Mouse (Mus musculus): ENCODE measurements at regions not wholly inside any gene's neighbourhood (a gene's known extent, or its start where the extent isn't known, plus 50 kb on each side); places are given as distances from the start of the nearest gene placed in this dataset.
A peak's percentile ranks its signal among the peaks of the same experiment; 100 is the strongest.
"Not testable (repeated sequence)": the region's sequence is repeated elsewhere in the genome, so short reads cannot be mapped to it uniquely, and the experiment has no call there.

DNA sequence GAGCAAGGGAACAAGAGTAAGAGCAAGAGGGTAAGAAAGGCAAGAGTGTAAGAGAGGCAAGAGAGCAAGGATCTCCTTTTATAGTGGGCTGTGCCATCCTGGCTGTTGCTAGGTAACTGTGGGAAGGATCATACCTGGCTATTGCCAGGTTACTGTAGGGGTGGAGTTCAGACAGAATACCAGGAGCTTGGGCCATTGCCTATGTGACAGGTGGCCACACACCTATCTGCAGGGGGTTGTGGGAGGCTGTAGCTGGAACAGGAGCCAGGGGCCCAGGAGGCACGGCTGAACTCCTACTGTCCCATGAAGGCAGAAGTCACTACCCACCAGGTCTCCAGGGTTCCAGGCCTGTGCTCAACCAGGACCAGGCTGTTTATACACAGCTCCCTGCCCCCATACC is 1149.0 kb downstream of the 9330182O14Rik start:
- H3K4me1 ChIP-seq (replicated peaks): no peaks in the 10 kb centered on the region
- no peak overlapping the region for H3K27ac ChIP-seq
- H3K9me3 ChIP-seq: no peaks in the 10 kb centered on the region
- DNase-seq (ENCODE audit: low spot score): no peak
- no peak overlapping the region for H3K4me3 ChIP-seq
- H3K27me3 ChIP-seq (ENCODE audit: insufficient read depth, poor library complexity, severe bottlenecking): no peaks in the 10 kb centered on the region
- H3K36me3 ChIP-seq: no peaks in the 10 kb centered on the region
- 83% methylated on average over 1 of the region's 1 CpGs for WGBS

DNA sequence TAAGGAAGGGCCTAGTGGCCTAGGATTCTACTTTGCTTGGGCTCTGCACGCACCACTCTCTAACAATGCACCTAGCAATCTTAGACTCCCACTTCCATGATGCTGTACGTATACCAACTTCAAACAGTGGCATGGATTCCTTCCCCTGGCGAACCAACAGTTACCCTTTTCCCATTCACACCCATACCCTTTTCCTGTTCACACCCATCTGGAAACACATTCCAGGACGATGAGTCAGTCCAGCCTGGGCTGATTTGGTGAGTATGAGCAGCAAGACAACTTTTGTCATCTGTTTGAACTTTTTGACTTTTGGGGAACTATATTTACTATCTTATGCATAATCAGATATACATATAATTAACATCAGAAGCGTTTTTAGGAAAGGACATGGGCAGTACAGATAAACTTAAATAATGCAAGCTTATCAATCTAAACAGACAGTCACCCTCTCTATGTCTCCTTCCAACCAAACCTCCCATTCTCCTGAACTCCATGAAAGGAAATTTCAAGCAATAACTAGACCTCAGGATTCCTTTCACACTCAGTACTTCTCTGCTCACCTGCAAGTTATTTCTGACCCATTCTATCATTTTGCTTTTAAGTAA is 1152.7 kb downstream of the 9330182O14Rik start:
- no peaks in the 10 kb centered on the region for H3K9me3 ChIP-seq
- H3K27me3 ChIP-seq (ENCODE audit: insufficient read depth, poor library complexity, severe bottlenecking): no peaks in the 10 kb centered on the region
- H3K27ac ChIP-seq: no peak overlapping the region
- H3K4me1 ChIP-seq (replicated peaks): no peaks in the 10 kb centered on the region
- no peak for DNase-seq (ENCODE audit: low spot score)
- WGBS: 83% methylated on average over 5 of the region's 5 CpGs
- H3K4me3 ChIP-seq: no peak overlapping the region
- no peaks in the 10 kb centered on the region for H3K36me3 ChIP-seq

- DNase-seq (ENCODE audit: low spot score): no peak
- no peaks in the 10 kb centered on the region for H3K9me3 ChIP-seq
- H3K27ac ChIP-seq: no peak overlapping the region
- no peaks in the 10 kb centered on the region for H3K36me3 ChIP-seq
- 76% methylated on average over 4 of the region's 4 CpGs for WGBS
- no peaks in the 10 kb centered on the region for H3K4me1 ChIP-seq (replicated peaks)
- no peak overlapping the region for H3K4me3 ChIP-seq
- H3K27me3 ChIP-seq (ENCODE audit: insufficient read depth, poor library complexity, severe bottlenecking): no peaks in the 10 kb centered on the region
These were observed 1163.3 kb downstream of the 9330182O14Rik start for GRCm38 (mm10) chr15:41297419-41297818.

GRCm38 (mm10) chr15:41306638-41307037 is 1172.5 kb downstream of the 9330182O14Rik start:
- H3K9me3 ChIP-seq: no peaks in the 10 kb centered on the region
- no peaks in the 10 kb centered on the region for H3K4me1 ChIP-seq (replicated peaks)
- H3K4me3 ChIP-seq: no peak overlapping the region
- no peak for DNase-seq (ENCODE audit: low spot score)
- H3K27ac ChIP-seq: no peak overlapping the region
- WGBS: 85% methylated on average over 1 of the region's 1 CpGs
- no peaks in the 10 kb centered on the region for H3K27me3 ChIP-seq (ENCODE audit: insufficient read depth, poor library complexity, severe bottlenecking)
- no peaks in the 10 kb centered on the region for H3K36me3 ChIP-seq

- Histone ChIP-seq H3K4me1 (replicated peaks) (no peaks in the 10 kb centered on the region), H3K9me3 (no peaks in the 10 kb centered on the region), H3K36me3 (no peaks in the 10 kb centered on the region), H3K4me3 (no peak overlapping the region), H3K27ac (no peak overlapping the region), H3K27me3 (ENCODE audit: insufficient read depth, poor library complexity, severe bottlenecking) (no peaks in the 10 kb centered on the region)
- no peak for DNase-seq (ENCODE audit: low spot score)
- WGBS: 83% methylated on average over 5 of the region's 5 CpGs
These were observed 1177.7 kb downstream of the 9330182O14Rik start for GRCm38 (mm10) chr15:41311728-41312320.

- Histone ChIP-seq H3K9me3 (no peaks in the 10 kb centered on the region), H3K27ac (no peak overlapping the region), H3K4me3 (no peak overlapping the region), H3K36me3 (no peaks in the 10 kb centered on the region), H3K4me1 (replicated peaks) (no peaks in the 10 kb centered on the region), H3K27me3 (ENCODE audit: insufficient read depth, poor library complexity, severe bottlenecking) (no peaks in the 10 kb centered on the region)
- DNase-seq (ENCODE audit: low spot score): no peak
- WGBS: 72% methylated on average over 4 of the region's 4 CpGs
These were observed 1180.8 kb downstream of the 9330182O14Rik start for GRCm38 (mm10) chr15:41314916-41315315.

- no peaks in the 10 kb centered on the region for H3K4me1 ChIP-seq (replicated peaks)
- no peaks in the 10 kb centered on the region for H3K27me3 ChIP-seq (ENCODE audit: insufficient read depth, poor library complexity, severe bottlenecking)
- H3K27ac ChIP-seq: no peak overlapping the region
- H3K4me3 ChIP-seq: no peak overlapping the region
- WGBS: 29% methylated on average over 7 of the region's 7 CpGs
- H3K36me3 ChIP-seq: no peaks in the 10 kb centered on the region
- peak; percentile 11 for DNase-seq (ENCODE audit: low spot score)
- no peaks in the 10 kb centered on the region for H3K9me3 ChIP-seq
These were observed 1191.6 kb downstream of the 9330182O14Rik start for GRCm38 (mm10) chr15:41325633-41326252.

DNA sequence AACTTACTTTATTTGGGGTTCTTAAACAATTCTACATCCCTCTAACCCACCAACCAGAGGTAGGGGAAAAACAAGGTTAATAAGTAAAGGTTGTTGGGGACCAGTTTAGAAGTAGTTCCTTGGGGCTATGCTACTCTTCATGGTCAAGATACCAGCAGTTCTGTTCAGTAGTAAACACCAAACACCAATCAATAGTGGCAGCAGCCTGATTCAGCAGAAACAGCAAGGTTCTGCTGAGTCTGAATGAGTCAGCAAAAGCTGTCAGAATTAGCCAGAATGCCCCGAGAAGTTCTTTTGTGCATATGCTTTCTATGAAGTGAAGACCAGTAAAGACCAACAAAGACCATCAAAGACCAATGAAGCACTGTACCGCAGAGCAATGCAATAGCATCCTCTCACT is 1195.1 kb downstream of the 9330182O14Rik start:
- no peak for DNase-seq (ENCODE audit: low spot score)
- H3K36me3 ChIP-seq: no peaks in the 10 kb centered on the region
- H3K4me1 ChIP-seq (replicated peaks): no peaks in the 10 kb centered on the region
- no peak overlapping the region for H3K27ac ChIP-seq
- H3K27me3 ChIP-seq (ENCODE audit: insufficient read depth, poor library complexity, severe bottlenecking): no peaks in the 10 kb centered on the region
- H3K4me3 ChIP-seq: no peak overlapping the region
- no peaks in the 10 kb centered on the region for H3K9me3 ChIP-seq
- WGBS: 75% methylated on average over 2 of the region's 2 CpGs

GRCm38 (mm10) chr15:41330085-41330484 is 1195.9 kb downstream of the 9330182O14Rik start:
- no peaks in the 10 kb centered on the region for H3K9me3 ChIP-seq
- no peaks in the 10 kb centered on the region for H3K36me3 ChIP-seq
- WGBS: 53% methylated on average over 2 of the region's 2 CpGs
- no peak for DNase-seq (ENCODE audit: low spot score)
- H3K27ac ChIP-seq: no peak overlapping the region
- H3K4me1 ChIP-seq (replicated peaks): no peaks in the 10 kb centered on the region
- no peaks in the 10 kb centered on the region for H3K27me3 ChIP-seq (ENCODE audit: insufficient read depth, poor library complexity, severe bottlenecking)
- H3K4me3 ChIP-seq: no peak overlapping the region

GRCm38 (mm10) chr15:41332451-41332850 is 1198.3 kb downstream of the 9330182O14Rik start:
- WGBS: 89% methylated on average over 1 of the region's 1 CpGs
- DNase-seq (ENCODE audit: low spot score): no peak
- no peaks in the 10 kb centered on the region for H3K36me3 ChIP-seq

GRCm38 (mm10) chr15:41333165-41333564 is 1199.0 kb downstream of the 9330182O14Rik start:
- Histone ChIP-seq H3K4me3 (no peak overlapping the region), H3K27ac (no peak overlapping the region), H3K9me3 (no peaks in the 10 kb centered on the region), H3K27me3 (ENCODE audit: insufficient read depth, poor library complexity, severe bottlenecking) (no peaks in the 10 kb centered on the region), H3K4me1 (replicated peaks) (no peaks in the 10 kb centered on the region), H3K36me3 (no peaks in the 10 kb centered on the region)
- WGBS: 82% methylated on average over 3 of the region's 3 CpGs
- no peak for DNase-seq (ENCODE audit: low spot score)

More at GRCm38 (mm10) chr15:41332451-41332850, 1198.3 kb downstream of the 9330182O14Rik start:
- H3K27ac ChIP-seq: no peak overlapping the region
- no peaks in the 10 kb centered on the region for H3K27me3 ChIP-seq (ENCODE audit: insufficient read depth, poor library complexity, severe bottlenecking)
- H3K4me1 ChIP-seq (replicated peaks): no peaks in the 10 kb centered on the region
- no peaks in the 10 kb centered on the region for H3K9me3 ChIP-seq
- no peak overlapping the region for H3K4me3 ChIP-seq

DNA sequence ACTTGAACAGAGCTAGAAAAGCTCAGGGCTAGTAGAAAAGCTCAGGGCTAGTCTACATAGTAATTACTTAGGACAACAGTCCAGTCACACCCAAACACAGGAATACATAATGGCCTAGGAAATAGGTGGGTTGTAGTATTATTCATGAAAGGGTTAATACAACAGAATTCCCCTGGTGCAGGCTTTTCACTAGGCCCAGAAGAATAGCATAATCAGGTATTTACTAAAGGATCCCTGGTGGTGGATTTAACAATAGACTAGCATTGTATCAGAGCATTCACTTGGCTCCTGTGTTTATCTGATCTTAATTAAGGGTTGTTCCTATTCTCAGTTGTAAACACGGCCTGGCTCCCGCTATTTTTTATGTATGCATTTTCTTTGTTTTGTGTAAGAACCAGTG is 1206.5 kb downstream of the 9330182O14Rik start:
- not testable (repeated sequence) for DNase-seq (ENCODE audit: low spot score); H3K27ac ChIP-seq; H3K27me3 ChIP-seq (ENCODE audit: insufficient read depth, poor library complexity, severe bottlenecking); H3K9me3 ChIP-seq; H3K4me1 ChIP-seq (replicated peaks); H3K36me3 ChIP-seq; H3K4me3 ChIP-seq
- WGBS: 94% methylated on average over 2 of the region's 2 CpGs

DNA sequence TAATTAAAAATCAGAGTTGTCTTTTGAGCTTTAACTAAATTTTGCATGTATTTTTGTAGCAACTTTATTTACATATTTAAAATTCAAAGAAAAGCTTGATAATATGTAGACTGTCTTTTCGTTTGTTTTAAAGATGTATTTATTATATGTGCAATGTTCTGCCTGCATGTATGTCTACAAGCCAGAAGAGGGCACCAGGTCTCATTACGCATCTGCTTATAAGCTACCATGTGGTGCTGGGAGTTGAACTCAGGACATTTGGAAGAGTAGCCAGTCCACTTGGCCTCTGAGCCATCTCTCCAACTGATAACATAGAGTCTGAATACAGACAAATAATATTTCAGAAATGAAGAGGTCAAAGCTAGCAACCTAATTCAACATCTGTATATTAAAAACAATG is 1211.4 kb downstream of the 9330182O14Rik start:
- H3K9me3 ChIP-seq: peaks cover 4% of the 10 kb centered on the region; the same call in 1 of the 2 replicates
- no peaks in the 10 kb centered on the region for H3K36me3 ChIP-seq
- H3K27ac ChIP-seq: no peak overlapping the region
- 92% methylated on average over 2 of the region's 2 CpGs for WGBS
- no peak overlapping the region for H3K4me3 ChIP-seq
- no peaks in the 10 kb centered on the region for H3K4me1 ChIP-seq (replicated peaks)
- no peak for DNase-seq (ENCODE audit: low spot score)
- H3K27me3 ChIP-seq (ENCODE audit: insufficient read depth, poor library complexity, severe bottlenecking): no peaks in the 10 kb centered on the region
